Mouse (Mus musculus) forebrain, postnatal 0 days (tissue): ENCODE results near the gene Nos1ap. TPM values are rescaled to one million over a fixed set of nuclear protein-coding genes. Genes with fewer than 3 reads are reported as not detected.
A peak's percentile ranks its signal among the peaks of the same experiment; 100 is the strongest.

Experiments used
- ATAC-seq: fragments of 200-750 bp; cut with Nextera tagmentation; 2 replicates; pipeline ENCODE4 v1.8.0; 2017; ENCODE audit warnings: mild to moderate bottlenecking, moderate library complexity
- DNase-seq: peaks from one replicate; pipeline ENCODE4 v3.0.0-alpha.2; 2015
- H3K27ac ChIP-seq: fragments of 300-500 bp; sonication (generic); 2 replicates; pipeline ENCODE4 v1.5.1; 2014; ENCODE audit warnings: low read depth, mild to moderate bottlenecking, antibody characterized with exemption, low read length, moderate library complexity, mixed read lengths
- H3K27me3 ChIP-seq: fragments of 300-500 bp; sonication (generic); 2 replicates; pipeline ENCODE4 v1.6.1; 2014; ENCODE audit warnings: mild to moderate bottlenecking, low read length, mixed read lengths; ENCODE audit not compliant: insufficient read depth
- H3K36me3 ChIP-seq: fragments of 300-500 bp; sonication (generic); 2 replicates; pipeline ENCODE4 v1.6.1; 2014; ENCODE audit warnings: mild to moderate bottlenecking, moderate library complexity; ENCODE audit not compliant: insufficient read depth
- H3K4me1 ChIP-seq: fragments of 300-500 bp; sonication (generic); 2 replicates; pipeline ENCODE4 v1.6.1; 2014; ENCODE audit warnings: antibody characterized with exemption; ENCODE audit not compliant: insufficient read depth
- H3K4me2 ChIP-seq: fragments of 300-500 bp; sonication (generic); 2 replicates; pipeline ENCODE4 v1.6.1; 2014; ENCODE audit warnings: low read depth, mild to moderate bottlenecking, moderate library complexity
- H3K4me3 ChIP-seq: fragments of 300-500 bp; sonication (generic); 2 replicates; pipeline ENCODE4 v1.5.1; 2014; ENCODE audit warnings: low read depth, low read length, mixed read lengths
- H3K9ac ChIP-seq: fragments of 300-500 bp; sonication (generic); 2 replicates; pipeline ENCODE4 v1.6.1; 2014; ENCODE audit warnings: mild to moderate bottlenecking
- H3K9me3 ChIP-seq: fragments of 300-500 bp; sonication (generic); 2 replicates; pipeline ENCODE4 v1.6.1; 2016; ENCODE audit warnings: low read length
- CTCF ChIP-seq: sonication (generic); IDR thresholded peaks from 2 replicates; pipeline ENCODE4 v1.5.1; 2016; ENCODE audit warnings: antibody characterized with exemption, control low read depth, low read depth
- WGBS: fragments of 180-500 bp; shearing (Covaris S2); extraction: QIAGEN DNeasy Blood & Tissue Kit; methylation state at CpG from one replicate; pipeline ENCODE4 v1.1.7; 2014; 5-methylcytosine and 5-hydroxymethylcytosine counted together
- polyA plus RNA-seq: library from polyadenylated mRNA; unstranded; fragments of >200 nt; fragmentation: Nextera tagmentation; extraction: Ambion mirVana; gene quantifications from 2 replicates; pipeline ENCODE4 v1.2.1, GENCODE M21; 2015
- total RNA-seq: library from RNA; depleted of rRNA; stranded (reverse); fragments of >200 nt; gene quantifications from 2 replicates; pipeline ENCODE4 v1.2.3, GENCODE M21; 2014

The Nos1ap gene
- total and polyA plus RNA-seq, 2 experiments from 2014 or later: 12.4 to 14.8 TPM

DNA sequence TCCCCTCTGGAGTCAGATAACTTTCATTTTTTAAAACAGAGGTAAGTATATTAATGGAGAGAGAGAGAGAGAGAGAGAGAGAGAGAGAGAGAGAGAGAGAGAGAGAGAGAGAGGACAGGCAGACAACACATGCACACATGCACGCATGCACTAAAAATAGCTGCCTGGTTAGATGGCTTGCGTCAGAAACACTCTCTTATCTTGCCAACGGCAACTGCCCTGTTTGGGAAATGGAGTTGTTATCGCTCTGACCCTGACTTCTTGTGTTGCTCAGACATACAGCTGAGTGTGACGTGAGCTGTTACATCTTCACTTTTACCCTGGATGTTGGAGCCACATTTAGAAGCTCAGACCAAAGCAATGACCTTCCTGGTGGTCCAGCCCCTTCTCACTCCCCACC lies 33.3 kb upstream of the Nos1ap start:
- Histone ChIP-seq H3K4me2 (no peak overlapping the region), H3K9ac (no peak overlapping the region), H3K4me3 (no peak overlapping the region), H3K36me3 (no peaks in the 10 kb centered on the region), H3K4me1 (no peaks in the 10 kb centered on the region), H3K9me3 (peaks cover 4% of the 10 kb centered on the region; the same call in 1 of the 2 replicates), H3K27me3 (no peaks in the 10 kb centered on the region), H3K27ac (no peak overlapping the region)
- ATAC-seq: no peak
- no peak for DNase-seq
- no peak for TF ChIP-seq CTCF
- WGBS: 74% methylated on average over 5 of the region's 5 CpGs

DNA sequence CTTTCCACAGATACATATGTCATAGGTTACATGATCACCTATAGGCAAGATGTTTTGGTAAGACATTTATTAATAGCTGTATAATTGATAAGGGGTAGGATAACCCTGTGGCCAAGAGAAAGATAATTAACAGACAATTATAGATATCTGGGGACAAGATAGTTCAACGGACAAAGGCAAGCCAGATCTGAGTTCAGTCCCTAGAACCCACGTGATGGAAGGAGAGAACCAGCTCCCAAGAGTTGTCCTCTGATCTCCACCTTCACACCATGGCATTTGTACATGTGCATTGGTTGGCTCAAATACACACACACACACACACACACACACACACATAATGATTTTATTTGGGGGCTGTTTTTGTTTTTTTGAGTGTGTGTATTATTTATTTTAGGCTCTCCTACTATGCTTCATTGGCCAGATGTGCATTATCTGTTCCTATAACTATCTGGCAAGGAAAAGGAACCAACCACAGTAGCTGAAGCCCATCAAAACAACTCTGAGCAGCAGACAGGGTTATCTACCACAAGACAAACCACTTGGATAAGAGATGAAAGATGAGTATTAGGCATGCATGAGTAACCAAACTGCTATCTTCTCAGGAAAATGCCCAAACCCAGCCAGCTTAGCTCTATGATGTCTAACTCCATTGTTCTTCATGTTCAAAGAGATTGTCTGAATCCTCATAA lies 30.2 kb upstream of the Nos1ap start:
- no peak overlapping the region for H3K4me3 ChIP-seq
- no peaks in the 10 kb centered on the region for H3K4me1 ChIP-seq
- no peaks in the 10 kb centered on the region for H3K36me3 ChIP-seq
- no peak overlapping the region for H3K9ac ChIP-seq
- no peak overlapping the region for H3K27ac ChIP-seq
- WGBS: 81% methylated on average over 2 of the region's 2 CpGs
- H3K27me3 ChIP-seq: no peaks in the 10 kb centered on the region
- no peak for ATAC-seq
- peaks cover 4% of the 10 kb centered on the region; the same call in 1 of the 2 replicates for H3K9me3 ChIP-seq
- H3K4me2 ChIP-seq: no peak overlapping the region
- DNase-seq: no peak
- TF ChIP-seq CTCF: no peak

DNA sequence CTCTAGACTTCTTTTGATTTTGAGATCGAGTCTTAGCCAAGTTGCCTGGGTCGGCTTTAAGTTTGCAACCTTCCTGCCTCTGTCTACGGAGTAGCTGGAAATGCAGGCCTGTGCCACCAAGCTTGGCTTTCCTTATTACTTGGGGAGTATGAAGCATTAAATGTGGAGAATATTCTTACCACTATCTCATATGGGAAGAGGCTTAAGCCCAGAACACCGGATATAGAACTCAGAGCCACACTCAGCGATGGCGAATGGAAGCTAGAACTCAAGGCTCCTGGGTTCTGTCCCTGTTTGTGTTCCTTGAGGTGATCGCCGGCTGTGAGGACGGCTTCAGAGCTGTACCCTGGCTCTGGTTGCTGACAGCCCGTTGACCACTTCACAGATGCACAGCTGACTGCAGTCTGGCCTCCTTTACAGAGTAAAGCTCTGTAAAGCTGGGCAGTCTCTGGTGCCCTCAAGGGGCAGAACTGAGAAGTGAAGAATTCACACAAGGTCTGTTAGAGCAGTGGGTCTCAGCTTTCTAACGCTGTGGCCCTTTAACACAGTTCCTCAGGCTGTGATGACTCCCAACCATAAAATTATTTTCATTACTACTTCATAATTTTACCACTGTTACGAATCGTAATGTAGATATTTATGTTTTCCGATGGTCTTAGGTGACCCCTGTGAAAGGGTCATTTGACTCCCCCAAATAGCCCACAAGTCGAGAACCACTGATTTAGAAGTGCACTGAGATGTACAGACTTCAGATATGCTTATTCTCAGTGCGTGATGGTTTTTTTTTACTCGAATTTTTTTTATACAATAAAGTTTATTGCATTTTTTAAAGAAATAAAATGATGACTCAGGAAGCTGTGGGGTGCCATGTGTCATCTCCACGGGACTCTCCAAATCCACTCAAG lies 23.6 kb upstream of the Nos1ap start:
- no peak overlapping the region for H3K9ac ChIP-seq
- peak; percentile 96 for TF ChIP-seq CTCF
- peak; percentile 99 for ATAC-seq
- no peak overlapping the region for H3K4me2 ChIP-seq
- H3K36me3 ChIP-seq: no peaks in the 10 kb centered on the region
- H3K27ac ChIP-seq: no peak overlapping the region
- no peaks in the 10 kb centered on the region for H3K9me3 ChIP-seq
- no peaks in the 10 kb centered on the region for H3K4me1 ChIP-seq
- peak; percentile 85 for DNase-seq
- H3K27me3 ChIP-seq: no peaks in the 10 kb centered on the region
- 58% methylated on average over 18 of the region's 18 CpGs for WGBS
- no peak overlapping the region for H3K4me3 ChIP-seq

DNA sequence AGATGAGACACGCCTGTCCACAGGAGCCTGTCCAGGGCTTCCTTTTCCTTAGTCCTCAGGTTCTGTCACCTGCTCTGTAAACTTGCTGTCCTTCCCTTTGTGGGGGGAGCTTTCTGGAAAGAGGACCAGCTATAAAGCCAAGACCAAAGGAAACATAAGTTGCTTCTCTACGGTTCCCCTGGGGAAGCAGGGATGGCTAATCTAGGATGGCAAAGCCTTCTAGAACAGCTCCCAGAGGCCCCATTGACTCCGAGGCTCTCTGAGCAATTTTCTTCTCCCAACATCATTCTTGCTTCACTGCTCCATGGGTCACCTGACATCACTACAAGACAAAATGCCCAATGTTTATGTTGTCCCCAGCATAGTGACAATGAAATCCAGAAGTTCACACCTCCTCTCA lies 22.0 kb upstream of the Nos1ap start:
- no peak for DNase-seq
- ATAC-seq: no peak
- Histone ChIP-seq H3K27me3 (no peaks in the 10 kb centered on the region), H3K36me3 (no peaks in the 10 kb centered on the region), H3K4me1 (no peaks in the 10 kb centered on the region), H3K4me3 (no peak overlapping the region), H3K27ac (no peak overlapping the region), H3K9me3 (no peaks in the 10 kb centered on the region), H3K9ac (no peak overlapping the region), H3K4me2 (no peak overlapping the region)
- 91% methylated on average over 3 of the region's 3 CpGs for WGBS
- no peak for TF ChIP-seq CTCF

DNA sequence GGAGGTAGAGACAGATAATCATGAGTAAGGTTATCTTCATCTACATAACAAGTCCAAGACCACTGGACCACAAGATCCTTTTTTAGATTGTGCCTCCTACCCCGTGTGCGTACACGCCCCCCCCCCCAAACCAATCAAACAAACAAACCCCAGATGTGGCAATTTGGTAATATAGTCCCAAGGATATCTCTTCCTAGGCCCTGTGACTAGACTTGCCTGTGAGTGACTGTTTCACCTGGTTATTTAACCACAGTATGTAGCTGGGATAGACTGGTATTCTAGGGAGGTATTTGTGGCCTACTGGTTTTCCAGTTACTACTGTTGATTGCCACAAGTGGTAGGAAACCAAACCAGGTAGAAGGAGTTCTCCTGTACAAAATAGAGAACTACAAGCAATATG lies 21.0 kb upstream of the Nos1ap start:
- no peaks in the 10 kb centered on the region for H3K27me3 ChIP-seq
- DNase-seq: no peak
- no peak overlapping the region for H3K4me3 ChIP-seq
- no peak overlapping the region for H3K9ac ChIP-seq
- H3K4me1 ChIP-seq: no peaks in the 10 kb centered on the region
- TF ChIP-seq CTCF: no peak
- H3K27ac ChIP-seq: no peak overlapping the region
- no peaks in the 10 kb centered on the region for H3K9me3 ChIP-seq
- H3K36me3 ChIP-seq: no peaks in the 10 kb centered on the region
- ATAC-seq: no peak
- H3K4me2 ChIP-seq: no peak overlapping the region
- 97% methylated on average over 3 of the region's 3 CpGs for WGBS

DNA sequence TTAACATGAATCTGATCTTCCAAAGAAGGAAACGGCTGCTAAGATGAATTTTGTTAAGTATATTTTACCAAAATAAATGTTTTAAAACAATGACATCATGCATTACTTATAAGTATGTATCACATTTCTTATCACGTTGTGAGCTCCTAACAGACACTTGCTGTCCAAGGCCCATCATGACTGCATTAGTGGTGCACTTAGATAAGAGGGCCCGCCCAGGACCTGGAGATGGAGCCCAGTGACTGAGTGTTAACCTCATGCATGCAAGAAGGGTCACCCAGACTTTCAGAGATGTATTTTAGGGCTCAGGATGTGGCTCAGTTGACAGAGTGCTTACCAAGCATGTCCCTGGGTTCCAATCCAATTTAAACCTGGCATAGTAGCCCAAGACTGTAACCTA lies 20.6 kb upstream of the Nos1ap start:
- ATAC-seq: no peak
- no peak for TF ChIP-seq CTCF
- H3K9me3 ChIP-seq: no peaks in the 10 kb centered on the region

DNA sequence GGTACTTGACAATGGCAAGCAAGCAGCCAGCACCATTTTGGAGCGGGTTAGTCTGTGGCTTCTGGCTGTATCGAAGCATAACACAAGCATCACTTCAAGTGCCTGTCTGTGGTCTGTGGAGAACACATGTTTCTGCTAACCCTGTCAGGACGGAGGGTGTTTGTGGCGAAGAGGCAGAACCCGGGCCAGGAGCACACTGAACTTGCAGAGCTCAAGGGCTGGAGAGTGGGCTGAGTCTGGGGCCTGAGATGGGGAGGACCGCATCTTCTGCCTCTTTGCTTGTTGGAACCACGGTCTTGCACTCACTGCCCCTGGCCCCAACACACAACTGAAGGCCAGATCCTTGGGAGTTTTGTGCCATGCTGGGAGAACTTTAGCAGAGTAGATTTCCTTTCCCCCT lies 20.2 kb upstream of the Nos1ap start:
- Histone ChIP-seq H3K27ac (no peak overlapping the region), H3K27me3 (no peaks in the 10 kb centered on the region), H3K4me2 (no peak overlapping the region), H3K4me1 (no peaks in the 10 kb centered on the region), H3K36me3 (no peaks in the 10 kb centered on the region), H3K4me3 (no peak overlapping the region), H3K9me3 (no peaks in the 10 kb centered on the region), H3K9ac (no peak overlapping the region)
- WGBS: 89% methylated on average over 7 of the region's 7 CpGs
- DNase-seq: no peak
- ATAC-seq: no peak
- no peak for TF ChIP-seq CTCF

More for the DNA sequence above, 20.6 kb upstream of the Nos1ap start:
- DNase-seq: no peak
- H3K4me3 ChIP-seq: no peak overlapping the region
- H3K36me3 ChIP-seq: no peaks in the 10 kb centered on the region
- WGBS: 84% methylated on average over 3 of the region's 3 CpGs
- no peaks in the 10 kb centered on the region for H3K27me3 ChIP-seq
- no peaks in the 10 kb centered on the region for H3K4me1 ChIP-seq
- no peak overlapping the region for H3K9ac ChIP-seq
- no peak overlapping the region for H3K4me2 ChIP-seq
- no peak overlapping the region for H3K27ac ChIP-seq
